Mouse (Mus musculus) B cell, adult 2 months (primary cell): ENCODE measurements around the gene Resp18.
A peak's percentile ranks its signal among the peaks of the same experiment; 100 is the strongest.

ENCODE experiments used
- DNase-seq, 2 experiments: peaks; one replicate each; pipeline ENCODE4 v3.0.0; 2022

The Resp18 gene

DNA sequence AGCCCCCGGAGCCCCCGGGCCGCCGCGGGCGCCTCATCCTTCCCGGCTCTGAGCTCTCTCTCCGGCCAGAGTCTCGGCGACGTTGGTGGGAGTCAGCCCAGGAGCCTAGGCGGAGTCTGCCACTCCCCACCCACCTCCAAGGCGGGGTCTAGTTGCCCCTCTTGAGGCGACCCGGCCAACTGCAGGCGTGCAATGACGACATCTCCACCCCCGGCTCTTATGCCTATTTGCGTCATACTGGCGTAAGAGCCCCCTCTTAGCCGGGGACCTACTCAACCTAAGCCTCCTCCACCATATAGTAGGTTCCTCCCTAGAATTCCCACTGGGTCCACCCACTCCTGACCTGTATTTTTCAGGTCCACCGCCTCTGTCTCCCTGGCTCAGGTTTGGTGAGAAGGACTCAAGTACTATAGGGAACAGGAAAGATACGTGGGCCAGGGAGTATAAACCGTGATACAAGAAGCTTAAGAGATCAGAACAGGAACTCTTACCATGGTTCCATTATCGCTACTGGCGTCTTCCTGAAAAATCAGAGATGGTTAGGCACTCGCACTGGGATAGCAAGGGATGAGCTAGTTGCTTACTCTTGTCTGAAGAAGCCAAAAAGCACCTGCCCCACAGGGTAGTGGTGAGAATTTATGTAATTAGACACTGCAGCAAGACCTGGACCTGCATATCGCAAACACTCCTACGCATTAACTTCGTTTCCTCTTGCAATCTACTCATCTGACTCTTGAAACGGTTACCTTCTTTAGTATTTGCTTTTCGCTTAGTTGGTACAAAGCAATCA, 13.9 kb downstream of the Resp18 start, which contains the start of gene Ptprn:
TSS of gene Ptprn (minus strand) at position 412 of the 790 bp plus-strand sequence.
- DNase-seq: no peak

DNA sequence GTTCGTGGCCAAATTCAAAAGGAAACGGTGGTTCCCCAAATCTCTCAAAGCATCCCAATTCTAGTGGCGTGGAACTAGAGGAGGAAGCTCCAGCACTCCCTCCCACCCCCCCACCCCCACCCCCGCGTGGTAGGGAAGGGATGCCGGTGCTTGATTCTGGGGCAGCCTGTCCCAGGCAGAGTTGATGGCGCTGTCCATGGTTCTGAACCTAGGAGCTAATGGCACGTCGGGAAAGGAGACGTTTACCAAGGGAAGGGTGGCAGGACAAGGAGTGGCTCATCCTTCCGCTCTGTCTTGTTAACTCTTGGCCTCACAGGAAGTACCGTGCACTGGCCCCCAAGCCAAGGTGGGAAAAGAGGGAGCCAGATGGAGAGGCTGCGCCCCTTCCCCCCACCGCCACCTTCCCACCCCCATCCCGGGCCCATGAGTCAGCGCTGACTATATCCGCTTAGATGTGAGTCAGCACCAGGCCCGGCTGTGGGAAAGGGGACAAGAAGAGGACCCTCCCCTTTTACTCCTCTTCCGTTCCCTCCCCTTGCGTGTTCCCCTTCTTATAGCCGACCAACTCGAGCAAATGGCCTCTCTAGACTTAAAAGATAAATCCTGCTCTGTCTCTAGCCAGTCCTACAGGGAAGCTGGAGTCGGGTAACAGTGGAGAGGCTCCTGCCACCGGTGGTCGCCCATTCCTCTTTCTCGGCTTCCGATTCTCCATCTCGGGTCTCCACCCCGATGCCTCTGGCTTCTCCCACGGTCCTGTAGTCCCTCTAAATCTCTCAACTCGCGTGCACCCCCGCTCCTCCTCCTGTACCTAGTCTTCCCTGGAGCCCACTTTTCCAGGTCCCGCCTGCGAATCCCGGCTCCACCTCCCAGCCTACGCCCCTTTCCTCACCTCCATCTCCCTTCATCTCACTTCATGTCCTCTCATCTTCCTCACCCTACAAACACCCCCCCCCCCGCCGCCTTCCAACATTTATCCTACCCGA, 15.0 kb downstream of the Resp18 start:
- DNase-seq: peak; percentile 49 to 54

DNA sequence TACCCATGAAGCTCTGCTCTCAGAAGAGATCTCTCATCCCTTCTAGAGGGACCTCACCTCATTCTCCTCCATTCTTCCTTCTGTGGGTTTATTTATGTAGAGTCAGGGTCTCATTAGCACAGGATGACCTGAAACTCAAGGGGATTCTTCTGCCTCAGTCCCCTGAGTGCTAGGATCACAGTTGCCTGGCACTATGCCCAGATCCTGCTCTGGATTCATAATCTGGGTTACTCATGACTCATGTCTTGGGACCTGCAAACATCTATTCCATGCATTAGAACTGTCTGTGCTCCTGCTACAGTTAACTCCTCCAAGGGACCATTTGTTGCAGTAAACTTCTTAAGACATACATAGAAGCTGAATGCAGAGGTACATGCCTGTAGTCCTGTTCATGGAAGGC, 16.9 kb downstream of the Resp18 start:
- no peak for DNase-seq

GRCm38 (mm10) chr1:75255516-75256046, 22.6 kb downstream of the Resp18 start:
- DNase-seq: no peak

DNA sequence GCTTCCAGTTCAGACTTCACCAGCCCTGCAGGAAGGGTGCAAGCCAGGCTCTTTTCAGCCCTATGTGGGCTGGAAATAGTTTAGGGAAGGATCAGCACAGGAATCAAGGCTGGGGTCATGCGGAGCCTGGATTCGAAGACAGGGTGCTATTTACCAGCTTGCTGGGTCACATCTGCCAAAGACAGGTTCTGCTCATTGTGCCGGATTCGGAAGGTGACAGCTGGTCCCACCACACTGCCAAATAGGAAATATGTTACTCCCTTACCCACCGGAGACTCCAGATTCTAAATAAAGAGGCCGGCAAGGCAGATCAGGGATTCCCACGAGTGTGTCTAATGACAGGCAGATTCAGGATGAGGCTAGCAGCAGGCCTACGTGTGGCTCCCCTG, 23.6 kb downstream of the Resp18 start:
- DNase-seq: no peak

GRCm38 (mm10) chr1:75253849-75254624, 24.2 kb downstream of the Resp18 start:
- peak; percentile 92 for DNase-seq

DNA sequence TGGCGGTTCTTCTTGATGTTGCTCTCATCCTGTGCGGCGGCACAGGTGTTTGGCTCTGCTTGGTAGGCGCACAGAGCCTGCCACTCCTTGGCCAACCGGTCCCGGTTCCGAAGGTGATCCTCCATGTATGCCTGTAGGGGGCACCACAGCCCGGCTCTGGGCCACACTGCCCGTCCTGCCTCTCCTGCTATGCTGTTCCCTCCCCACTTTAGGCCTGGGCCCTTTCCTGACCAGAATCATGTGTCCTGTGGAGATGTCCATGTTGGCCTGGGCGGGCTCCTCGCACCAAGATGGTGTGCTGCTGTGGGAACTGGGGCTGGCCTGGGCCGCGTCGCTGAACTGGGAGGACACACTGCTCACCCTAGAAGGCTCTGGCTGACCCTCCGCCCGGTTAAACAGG, 25.2 kb downstream of the Resp18 start:
- no peak for DNase-seq

DNA sequence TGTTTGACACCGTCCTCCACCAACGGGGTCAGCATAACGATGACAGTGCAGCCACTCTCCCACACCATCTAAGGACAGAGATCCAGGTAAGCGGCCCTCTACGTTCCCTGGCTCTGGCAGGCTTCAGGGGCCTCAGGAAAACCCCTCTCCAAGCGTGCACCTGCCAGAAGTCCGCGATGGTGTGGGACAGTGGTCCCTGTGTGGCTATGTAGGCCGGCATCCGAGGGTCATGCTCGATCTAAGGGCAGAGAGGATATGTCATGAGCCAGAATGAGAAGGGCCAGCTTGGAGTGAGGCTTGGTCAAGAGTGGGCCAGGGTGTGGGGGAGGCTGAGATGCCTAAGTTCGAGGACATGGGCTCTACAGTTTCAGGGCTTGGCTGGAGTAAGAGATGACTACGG, 25.9 kb downstream of the Resp18 start:
- no peak for DNase-seq

- peak; percentile 91 for DNase-seq
Observed at GRCm38 (mm10) chr1:75251112-75251970, 26.9 kb downstream of the Resp18 start.

DNA sequence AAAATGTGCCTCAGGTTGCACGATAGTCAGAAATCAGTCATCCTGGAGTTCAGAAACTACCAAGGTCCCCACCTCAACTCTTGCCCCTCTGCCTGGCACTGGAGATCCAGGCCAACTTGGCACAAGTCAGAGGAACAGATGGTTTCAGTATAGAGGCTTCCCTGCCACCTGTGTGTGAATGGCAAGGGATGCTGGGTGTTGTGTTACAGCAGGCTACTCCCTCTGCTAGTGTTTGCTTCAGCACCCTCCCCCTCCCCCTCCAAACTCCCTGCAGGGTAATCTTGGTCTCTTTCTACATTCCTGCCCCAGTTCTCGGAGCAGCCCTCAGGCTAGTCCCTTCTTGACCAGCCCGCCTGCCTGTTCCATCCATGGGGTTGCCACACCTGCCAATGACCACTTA, 27.7 kb downstream of the Resp18 start:
- no peak for DNase-seq

- DNase-seq: no peak
Observed at GRCm38 (mm10) chr1:75248041-75248772, 30.0 kb downstream of the Resp18 start.

DNA sequence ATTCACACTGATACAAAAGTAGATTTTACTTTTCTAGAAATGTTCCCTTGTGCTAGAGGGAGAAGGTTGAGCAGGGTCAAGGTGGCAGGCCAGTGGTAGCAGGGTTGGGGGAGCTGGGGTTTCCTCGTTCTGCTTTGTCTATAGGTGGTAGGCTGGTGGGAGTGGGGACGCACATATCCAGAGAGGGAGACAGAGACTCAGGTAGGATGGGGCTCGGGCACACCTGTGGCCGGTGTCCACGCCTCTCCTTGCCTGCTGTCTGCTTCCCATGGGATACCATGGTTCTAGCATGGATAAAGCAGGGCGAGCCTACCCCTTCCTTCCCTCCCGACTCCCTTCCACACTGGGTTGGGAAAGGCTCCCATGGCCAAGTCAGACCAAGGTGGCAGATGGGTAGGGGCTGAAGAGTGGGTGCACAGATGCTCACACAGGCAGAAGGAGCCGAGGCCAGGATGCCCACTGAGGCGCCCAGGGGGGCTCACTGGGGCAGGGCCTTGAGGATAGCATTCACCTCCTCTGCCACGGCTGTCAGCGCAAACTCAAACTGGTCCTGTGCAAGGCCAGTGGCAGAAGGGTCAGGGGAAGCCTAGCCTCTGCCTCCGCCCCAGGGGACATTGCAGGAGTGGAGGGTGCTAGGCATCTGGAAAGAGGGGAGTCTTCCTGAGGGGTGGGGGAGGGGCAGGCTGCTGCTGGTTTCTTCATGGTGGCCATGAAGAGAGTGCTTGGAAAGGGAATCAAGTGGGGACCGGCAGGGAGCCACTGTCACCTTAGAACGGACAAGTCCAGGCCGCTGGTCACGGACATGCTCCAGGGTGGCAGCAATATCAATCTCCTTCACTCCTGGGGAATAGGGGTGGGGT, 30.9 kb downstream of the Resp18 start:
- DNase-seq: no peak

- peak in 1 of 2 experiments; percentile 19 for DNase-seq
Observed at GRCm38 (mm10) chr1:75244836-75245235, 33.4 kb downstream of the Resp18 start.

DNA sequence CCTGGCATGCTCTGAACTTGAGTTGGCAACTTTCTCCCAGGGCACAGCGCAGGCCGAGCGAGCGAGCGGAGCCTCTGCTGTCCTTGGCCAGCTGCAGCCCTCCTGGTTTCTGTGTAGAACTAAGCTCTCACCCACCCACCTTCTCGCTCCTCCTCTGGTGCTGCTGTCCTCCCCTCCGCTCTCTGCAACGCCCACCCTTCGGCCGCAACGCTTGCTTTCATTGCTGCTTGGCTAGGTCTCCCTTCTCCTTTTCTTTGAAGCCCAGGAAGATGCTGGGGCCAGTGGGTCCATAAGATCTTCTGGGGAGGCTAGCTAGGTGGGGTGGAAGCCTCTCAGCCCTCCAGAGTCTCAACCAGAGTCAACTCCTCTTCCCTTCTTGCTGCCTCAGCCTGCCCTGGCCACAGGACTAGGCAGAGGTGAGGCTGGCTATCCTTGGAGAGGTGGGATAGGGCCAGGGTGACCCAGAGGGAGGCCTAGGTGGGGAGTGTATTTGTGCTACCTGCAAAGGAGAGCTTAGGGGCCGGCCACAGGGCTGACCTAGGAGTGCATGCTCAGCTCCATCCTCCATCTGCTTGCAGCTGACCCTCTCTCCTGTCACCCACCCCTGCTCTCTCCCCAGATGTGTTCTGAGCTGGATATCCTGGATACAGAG, 33.9 kb downstream of the Resp18 start:
- DNase-seq: no peak

DNA sequence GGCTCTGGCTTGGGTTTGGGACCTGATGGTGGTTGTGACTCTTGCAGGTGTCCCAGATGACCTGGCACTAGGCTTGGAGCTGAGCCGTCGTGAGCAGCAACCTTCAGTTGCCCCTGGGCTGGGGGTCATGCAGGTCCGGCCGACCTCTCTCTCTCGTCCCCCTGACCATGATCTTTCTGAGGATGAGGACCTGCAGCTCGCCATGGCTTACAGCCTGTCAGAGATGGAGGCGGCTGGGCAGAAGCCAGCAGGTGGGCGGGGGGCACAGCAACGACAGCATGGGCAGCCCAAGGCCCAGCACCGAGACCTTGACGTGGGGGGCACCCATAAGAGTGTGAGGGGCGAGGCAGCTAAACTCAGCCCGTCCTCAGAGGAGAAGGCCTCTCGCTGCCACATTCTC, 34.8 kb downstream of the Resp18 start:
- no peak for DNase-seq

DNA sequence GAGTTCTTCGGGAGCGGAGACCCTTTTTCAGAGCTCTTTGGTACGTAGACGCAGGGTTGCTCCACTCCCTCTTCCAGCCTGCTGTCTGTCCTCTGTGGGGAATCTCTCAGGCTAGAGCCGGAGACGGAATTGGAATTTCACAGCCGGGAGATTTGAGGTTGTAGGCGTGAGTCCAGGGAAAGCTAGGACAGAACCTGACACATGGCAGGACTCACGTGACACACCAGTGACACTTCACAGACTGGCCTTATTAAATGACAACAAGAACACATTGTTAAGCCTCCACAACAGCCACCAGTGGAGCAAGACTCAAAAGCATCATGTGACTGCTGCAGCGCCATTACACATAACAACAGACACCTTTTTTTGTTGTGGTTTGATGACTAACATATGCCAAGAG, 38.6 kb downstream of the Resp18 start:
- no peak for DNase-seq

GRCm38 (mm10) chr1:75236117-75237050, 41.8 kb downstream of the Resp18 start, which contains the start of gene Dnajb2:
TSS of gene Dnajb2 (plus strand) at chr1:75236406.
- DNase-seq: peak; percentile 89 to 92

DNA sequence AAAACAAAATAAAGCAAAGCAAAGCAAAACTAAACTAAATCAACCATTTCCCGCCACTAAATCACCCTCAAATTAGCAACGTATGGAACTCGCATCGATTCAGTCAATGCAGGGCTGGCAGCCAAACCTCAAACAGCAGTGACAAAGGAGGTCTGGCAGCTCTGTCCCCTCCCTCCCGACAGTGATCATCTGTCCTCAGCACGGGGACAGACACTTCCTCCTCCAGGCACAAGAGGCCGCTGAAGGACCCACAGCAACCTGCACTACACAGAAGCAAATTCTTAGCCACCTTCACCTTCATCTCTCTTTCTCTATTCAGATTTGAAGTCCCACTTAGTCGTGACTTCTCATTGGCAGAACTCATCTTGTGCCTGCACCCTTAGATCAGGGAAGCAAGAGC, 43.6 kb downstream of the Resp18 start:
- peak; percentile 70 to 76 for DNase-seq
